Mouse (Mus musculus) heart, adult 11 months (tissue): ENCODE measurements at regions not wholly inside any gene's neighbourhood (a gene's known extent, or its start where the extent isn't known, plus 50 kb on each side); places are given as distances from the start of the nearest gene placed in this dataset.

Experiments
- DNase-seq: peaks from one replicate; pipeline ENCODE4 v3.0.0; 2022

GRCm38 (mm10) chr5:41476001-41476400 is 232.0 kb downstream of the Rab28 start:
- no peak for DNase-seq

DNA sequence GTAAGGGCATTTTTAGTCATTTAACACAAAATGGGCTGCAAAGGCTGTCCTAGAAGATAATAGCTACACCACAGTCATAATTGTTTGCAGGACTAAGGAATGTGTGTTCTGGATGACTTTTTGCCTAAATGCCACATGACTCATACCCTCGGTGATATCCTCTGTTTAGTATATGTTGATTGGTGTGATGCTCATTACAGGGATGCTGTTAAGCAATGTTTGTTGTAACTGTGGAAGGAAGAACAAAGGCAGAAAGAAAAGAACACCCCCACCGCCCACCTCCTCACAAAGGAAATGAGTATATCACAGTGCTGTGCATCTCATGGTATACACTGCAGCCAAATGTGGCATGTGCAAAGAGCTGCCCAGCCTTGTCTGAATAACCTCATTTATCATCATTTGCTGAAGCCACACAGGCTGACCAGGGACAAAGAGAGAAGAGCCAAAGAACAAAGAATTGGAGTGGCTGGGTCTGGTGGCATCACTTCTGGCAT is 262.4 kb downstream of the Rab28 start:
- no peak for DNase-seq

DNA sequence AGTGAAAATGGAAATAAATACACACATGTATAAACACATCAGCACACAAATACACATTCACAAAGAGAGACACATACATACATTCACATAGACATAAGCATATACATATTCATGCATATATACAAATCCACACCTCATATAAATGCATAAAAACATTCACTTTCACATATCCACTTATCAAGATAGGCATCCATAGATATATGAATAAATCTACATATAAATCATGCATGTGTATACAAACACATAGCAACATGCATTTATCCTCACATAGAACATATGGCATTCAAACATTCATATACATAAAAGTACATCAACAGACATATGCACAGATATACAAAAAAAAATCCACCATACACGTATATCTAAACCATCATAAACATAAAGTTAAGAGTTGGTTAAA is 266.9 kb downstream of the Rab28 start:
- no peak for DNase-seq

- DNase-seq = no peak
These were observed 288.7 kb downstream of the Rab28 start for GRCm38 (mm10) chr5:41419121-41419874.

DNA sequence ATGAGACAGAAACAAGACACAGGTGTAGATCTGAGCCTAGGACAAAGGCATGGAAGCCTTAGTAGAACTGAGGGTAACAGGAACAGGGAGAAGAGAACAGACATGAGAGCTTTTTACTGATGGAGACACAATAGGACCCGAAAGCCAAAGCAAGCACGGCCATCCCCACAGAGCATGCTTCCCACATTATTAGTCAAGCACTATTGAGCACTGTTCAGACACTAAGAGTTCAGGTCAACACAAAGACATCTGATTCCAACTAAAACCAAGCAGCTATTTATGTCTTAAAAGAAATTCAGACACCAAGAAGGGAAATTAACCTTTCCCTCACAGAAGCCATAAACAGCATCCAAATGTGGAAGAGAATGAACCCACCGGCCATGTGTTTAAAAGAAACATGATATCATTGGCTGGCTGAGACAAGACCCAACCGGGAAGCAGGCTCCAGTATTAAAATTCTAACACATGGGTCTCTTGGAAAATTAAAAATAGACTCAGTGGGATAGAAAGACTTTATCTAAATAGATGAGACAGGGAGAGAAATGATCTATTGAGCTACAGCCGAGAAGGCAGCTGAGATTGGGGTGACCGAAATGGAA is 298.8 kb downstream of the Rab28 start:
- DNase-seq = peak; percentile 57

- DNase-seq = peak; percentile 39
These were observed 315.1 kb downstream of the Rab28 start for GRCm38 (mm10) chr5:41392802-41393234.

DNA sequence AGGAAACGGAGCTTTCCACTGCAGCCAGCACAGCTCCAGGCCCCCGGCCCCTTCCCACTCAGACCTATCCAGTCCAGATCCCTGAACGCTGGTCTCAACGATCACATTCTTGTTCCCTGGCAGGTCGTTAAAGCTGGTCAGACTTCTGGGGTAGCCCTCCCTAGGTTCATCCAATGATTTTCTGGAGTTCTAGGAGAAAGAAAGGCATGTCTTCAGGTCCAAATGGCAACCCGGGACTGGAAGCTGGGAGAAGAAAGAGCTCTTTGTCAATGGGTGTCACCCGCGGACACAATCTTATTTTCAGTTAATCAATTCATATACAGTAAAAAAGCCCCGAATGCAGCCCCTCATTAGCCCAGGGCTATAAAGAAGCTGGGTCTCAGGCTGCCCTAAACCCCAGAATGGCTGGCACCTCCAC is 315.8 kb downstream of the Rab28 start:
- peak; percentile 54 for DNase-seq

DNA sequence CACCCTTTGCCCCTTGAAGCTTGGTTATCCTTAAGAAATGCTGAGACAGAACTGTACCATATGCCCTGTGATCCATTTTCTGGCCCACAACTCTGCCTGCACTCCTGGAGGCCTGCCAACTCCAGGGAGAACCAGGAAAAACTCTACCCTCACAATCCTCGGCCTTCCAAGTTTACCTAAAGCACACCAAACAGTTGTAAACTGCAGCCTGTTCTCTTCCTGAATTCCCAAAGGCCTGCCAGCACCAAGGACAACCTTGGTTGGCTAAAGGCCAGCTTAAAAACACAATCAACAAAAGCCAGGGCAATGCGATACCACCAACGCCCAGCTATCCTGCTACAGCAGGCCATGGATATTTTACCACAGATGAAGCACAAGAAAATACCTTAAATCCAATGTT is 334.5 kb downstream of the Rab28 start:
- DNase-seq = no peak

DNA sequence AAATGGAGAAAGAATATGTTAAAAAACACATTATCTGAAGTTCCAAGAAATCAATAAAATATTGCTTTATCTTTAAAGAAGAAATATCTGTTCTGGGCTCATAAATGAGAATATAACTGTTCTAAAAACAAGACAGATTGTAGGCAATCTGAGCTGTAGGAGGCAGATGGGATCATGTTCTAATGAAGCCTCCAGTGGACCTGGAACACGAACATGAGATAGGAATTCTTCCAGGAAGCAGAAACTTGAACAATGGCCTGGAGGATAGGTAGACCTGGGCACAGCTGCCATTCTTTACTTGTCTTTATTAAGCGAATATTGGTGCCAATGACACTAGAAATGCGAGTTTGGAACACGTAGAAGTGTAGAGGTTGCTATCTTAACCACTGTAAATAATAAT is 336.5 kb downstream of the Rab28 start:
- DNase-seq = no peak

GRCm38 (mm10) chr5:41370356-41370755 is 337.6 kb downstream of the Rab28 start:
- DNase-seq = no peak

- DNase-seq = no peak
These were observed 338.1 kb downstream of the Rab28 start for GRCm38 (mm10) chr5:41369907-41370306.

DNA sequence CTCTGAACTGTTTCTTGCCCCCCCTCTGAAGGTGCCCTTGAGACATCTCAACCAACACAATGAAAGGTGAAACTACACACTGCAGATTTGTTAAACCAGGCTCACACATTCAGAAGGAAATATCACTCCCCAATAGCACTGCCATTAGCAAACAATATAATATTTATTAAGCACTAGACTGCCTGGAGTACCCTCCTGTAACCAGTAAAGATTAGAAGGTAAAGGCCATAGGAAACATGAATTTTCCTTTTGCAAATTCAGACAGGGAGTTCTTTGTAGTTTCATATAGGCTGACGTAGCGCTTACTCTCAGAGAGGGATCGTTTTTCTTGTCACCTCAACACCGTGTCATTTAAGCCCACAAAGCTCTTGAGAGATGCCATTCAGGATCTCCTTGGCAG is 342.1 kb downstream of the Rab28 start:
- peak; percentile 6 for DNase-seq

GRCm38 (mm10) chr5:41348410-41348821 is 359.5 kb downstream of the Rab28 start:
- DNase-seq = no peak

DNA sequence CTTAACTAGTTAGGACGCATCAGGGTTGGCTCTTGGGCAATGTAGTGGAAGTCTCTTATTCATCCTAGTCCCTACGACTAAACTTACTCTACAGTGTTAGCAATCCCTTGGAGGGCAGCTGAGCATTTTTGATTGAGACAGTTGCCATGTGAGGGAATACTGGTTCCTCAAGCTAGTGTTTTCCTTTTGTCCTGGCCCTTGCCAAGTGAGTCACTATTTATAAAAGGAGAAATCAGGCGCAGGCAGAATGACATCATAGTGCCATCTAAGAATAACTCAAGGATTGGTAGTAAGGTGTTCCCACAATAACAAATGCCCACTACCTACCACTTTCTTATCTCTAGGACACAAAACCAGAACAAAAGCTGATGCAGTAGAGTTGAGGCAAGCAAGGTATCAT is 360.5 kb downstream of the Rab28 start:
- no peak for DNase-seq

DNA sequence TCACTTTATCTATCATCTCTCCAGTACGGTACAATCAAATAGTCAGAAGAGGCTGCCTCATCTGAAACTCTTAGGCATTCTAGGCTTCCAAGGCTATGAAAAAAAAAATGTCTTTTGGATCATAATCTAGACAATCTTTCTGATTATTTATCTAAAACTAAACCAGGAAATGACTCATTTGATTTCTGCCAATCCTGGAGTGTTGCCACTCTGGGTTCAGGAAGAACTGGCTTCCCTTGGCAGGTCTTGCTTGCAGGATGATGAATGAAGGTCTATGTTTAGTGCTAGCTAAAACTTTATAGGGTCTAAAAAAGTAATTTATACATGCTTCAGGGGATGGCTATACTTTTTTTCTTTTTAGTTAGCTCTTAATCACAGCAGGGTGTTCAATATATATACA is 367.4 kb downstream of the Rab28 start:
- DNase-seq = no peak

DNA sequence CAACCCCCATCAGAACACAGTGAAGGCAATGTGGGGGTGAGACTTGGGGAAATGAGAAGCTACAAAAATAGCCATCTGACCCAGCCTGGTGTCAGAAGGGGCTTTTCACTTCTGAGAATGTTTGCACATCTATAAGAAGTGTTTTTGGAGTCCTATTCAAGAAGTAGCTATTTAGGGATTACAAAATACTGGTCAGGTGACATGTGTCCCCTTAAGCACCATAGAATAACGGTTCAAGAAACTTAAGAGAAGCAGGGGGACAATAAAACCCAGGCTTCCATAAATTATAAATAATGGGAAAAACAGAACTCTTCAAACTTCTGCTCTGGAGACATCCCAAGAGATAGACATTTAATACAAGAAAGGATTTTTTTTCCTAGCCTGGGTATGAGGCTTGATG is 411.5 kb downstream of the Rab28 start:
- no peak for DNase-seq

- no peak for DNase-seq
These were observed 441.2 kb downstream of the Rab28 start for GRCm38 (mm10) chr5:41266731-41267130.

- DNase-seq = no peak
These were observed 441.6 kb downstream of the Rab28 start for GRCm38 (mm10) chr5:41266317-41266716.

GRCm38 (mm10) chr5:41261654-41262237 is 446.2 kb downstream of the Rab28 start:
- DNase-seq = no peak
